Mouse (Mus musculus): Measurements from ENCODE around the gene Kti12. TPM values are rescaled to one million over a fixed set of nuclear protein-coding genes. Genes with fewer than 3 reads are reported as not detected.
A peak's percentile ranks its signal among the peaks of the same experiment; 100 is the strongest.

Kti12 gene
- 40.6 and 42.0 TPM in 2 replicates for polyA plus RNA-seq (2016; fragmentation: Nextera tagmentation; extraction: Ambion mirVana)

- WGBS = under 1% methylated on average over 77 of the region's 77 CpGs
- peak; percentile 90 for ATAC-seq (ENCODE audit: low FRiP score)
Observed at GRCm38 (mm10) chr4:108847715-108848504, at the start of gene Kti12. Gene Kti12, plus strand, starts transcription at chr4:108847785.

GRCm38 (mm10) chr4:108798083-108798830 is 49.3 kb upstream of the Kti12 start:
- Histone ChIP-seq H3K4me3 (replicated peaks) (no peak overlapping the region), H3K4me2 (no peak overlapping the region), H3K27me3 (no peaks in the 10 kb centered on the region), H3K4me1 (no peaks in the 10 kb centered on the region), H3K27ac (no peak overlapping the region), H3K36me3 (replicated peaks) (no peaks in the 10 kb centered on the region), H3K9ac (no peak overlapping the region), H3K9me3 (no peaks in the 10 kb centered on the region)
- 61% methylated on average over 2 of the region's 2 CpGs for WGBS
- ATAC-seq (ENCODE audit: low FRiP score) = no peak

More at GRCm38 (mm10) chr4:108847715-108848504, at the start of gene Kti12:
- peaks cover 27% of the 10 kb centered on the region for H3K4me1 ChIP-seq
- H3K9me3 ChIP-seq = no peaks in the 10 kb centered on the region
- peaks cover 10% of the 10 kb centered on the region; the same call in 1 of the 2 replicates for H3K36me3 ChIP-seq (replicated peaks)
- H3K9ac ChIP-seq = peak within 1 kb of the TSS; percentile 84
- peak within 1 kb of the TSS; percentile 97 for H3K4me2 ChIP-seq
- no peaks in the 10 kb centered on the region for H3K27me3 ChIP-seq
- peak within 1 kb of the TSS; percentile 83 for H3K27ac ChIP-seq
- peak within 1 kb of the TSS; percentile 93 for H3K4me3 ChIP-seq (replicated peaks)

GRCm38 (mm10) chr4:108803535-108803934 is 44.0 kb upstream of the Kti12 start:
- ATAC-seq (ENCODE audit: low FRiP score) = no peak
- Histone ChIP-seq H3K4me1 (no peaks in the 10 kb centered on the region), H3K9ac (no peak overlapping the region), H3K4me2 (no peak overlapping the region), H3K27me3 (no peaks in the 10 kb centered on the region), H3K36me3 (replicated peaks) (no peaks in the 10 kb centered on the region), H3K4me3 (replicated peaks) (no peak overlapping the region), H3K9me3 (no peaks in the 10 kb centered on the region), H3K27ac (no peak overlapping the region)
- 84% methylated on average over 2 of the region's 2 CpGs for WGBS

GRCm38 (mm10) chr4:108811142-108811541 is 36.4 kb upstream of the Kti12 start:
- Histone ChIP-seq H3K9me3 (no peaks in the 10 kb centered on the region), H3K4me3 (replicated peaks) (no peak overlapping the region), H3K27ac (no peak overlapping the region), H3K36me3 (replicated peaks) (peaks cover 7% of the 10 kb centered on the region; the same call in 1 of the 2 replicates), H3K27me3 (no peaks in the 10 kb centered on the region), H3K9ac (no peak overlapping the region), H3K4me1 (no peaks in the 10 kb centered on the region), H3K4me2 (no peak overlapping the region)
- WGBS = 63% methylated on average over 4 of the region's 4 CpGs
- ATAC-seq (ENCODE audit: low FRiP score) = no peak

GRCm38 (mm10) chr4:108811550-108811949 is 36.0 kb upstream of the Kti12 start:
- H3K36me3 ChIP-seq (replicated peaks) = peaks cover 7% of the 10 kb centered on the region; the same call in 1 of the 2 replicates
- no peak overlapping the region for H3K27ac ChIP-seq
- no peak overlapping the region for H3K4me3 ChIP-seq (replicated peaks)
- WGBS = 73% methylated on average over 6 of the region's 6 CpGs
- no peaks in the 10 kb centered on the region for H3K27me3 ChIP-seq
- no peak overlapping the region for H3K9ac ChIP-seq
- no peaks in the 10 kb centered on the region for H3K9me3 ChIP-seq
- H3K4me1 ChIP-seq = no peaks in the 10 kb centered on the region
- H3K4me2 ChIP-seq = no peak overlapping the region
- ATAC-seq (ENCODE audit: low FRiP score) = no peak

GRCm38 (mm10) chr4:108825677-108826076 is 21.9 kb upstream of the Kti12 start:
- 0 out of 2 replicates have a peak, but pooled peaks cover under 1% of the 10 kb centered on the region for H3K4me1 ChIP-seq
- H3K4me2 ChIP-seq = no peak overlapping the region
- no peaks in the 10 kb centered on the region for H3K27me3 ChIP-seq
- no peak overlapping the region for H3K27ac ChIP-seq
- 97% methylated on average over 3 of the region's 3 CpGs for WGBS
- no peak for ATAC-seq (ENCODE audit: low FRiP score)
- H3K9me3 ChIP-seq = no peaks in the 10 kb centered on the region
- H3K9ac ChIP-seq = no peak overlapping the region
- peaks cover 79% of the 10 kb centered on the region for H3K36me3 ChIP-seq (replicated peaks)
- H3K4me3 ChIP-seq (replicated peaks) = no peak overlapping the region

GRCm38 (mm10) chr4:108826096-108826495 is 21.5 kb upstream of the Kti12 start:
- Histone ChIP-seq H3K27me3 (no peaks in the 10 kb centered on the region), H3K36me3 (replicated peaks) (peaks cover 77% of the 10 kb centered on the region), H3K4me2 (no peak overlapping the region), H3K4me1 (peaks cover 5% of the 10 kb centered on the region; the same call in 1 of the 2 replicates), H3K9me3 (no peaks in the 10 kb centered on the region), H3K9ac (no peak overlapping the region), H3K27ac (no peak overlapping the region), H3K4me3 (replicated peaks) (no peak overlapping the region)
- WGBS = 96% methylated on average over 1 of the region's 1 CpGs
- ATAC-seq (ENCODE audit: low FRiP score) = no peak

- Histone ChIP-seq H3K9ac (no peak overlapping the region), H3K9me3 (no peaks in the 10 kb centered on the region), H3K4me1 (peaks cover 9% of the 10 kb centered on the region), H3K27me3 (no peaks in the 10 kb centered on the region), H3K27ac (no peak overlapping the region), H3K4me2 (no peak overlapping the region), H3K36me3 (replicated peaks) (peaks cover 77% of the 10 kb centered on the region), H3K4me3 (replicated peaks) (no peak overlapping the region)
- ATAC-seq (ENCODE audit: low FRiP score) = no peak
- WGBS = 91% methylated on average over 2 of the region's 2 CpGs
Observed at GRCm38 (mm10) chr4:108826643-108827042, 20.9 kb upstream of the Kti12 start.

- H3K36me3 ChIP-seq (replicated peaks) = peaks cover 41% of the 10 kb centered on the region
- H3K4me3 ChIP-seq (replicated peaks) = no peak overlapping the region
- no peak for ATAC-seq (ENCODE audit: low FRiP score)
- H3K27me3 ChIP-seq = no peaks in the 10 kb centered on the region
- no peak overlapping the region for H3K9ac ChIP-seq
- H3K4me1 ChIP-seq = peaks cover 23% of the 10 kb centered on the region
- H3K27ac ChIP-seq = no peak overlapping the region
- 92% methylated on average over 1 of the region's 1 CpGs for WGBS
- H3K9me3 ChIP-seq = no peaks in the 10 kb centered on the region
- H3K4me2 ChIP-seq = no peak overlapping the region
Observed at GRCm38 (mm10) chr4:108830698-108831097, 16.9 kb upstream of the Kti12 start.

GRCm38 (mm10) chr4:108832916-108833827 is 14.4 kb upstream of the Kti12 start, which contains the start of gene Btf3l4:
Gene Btf3l4, minus strand, starts transcription at chr4:108833614.
- Histone ChIP-seq H3K4me2 (peak within 1 kb of the TSS; percentile 80), H3K9me3 (no peaks in the 10 kb centered on the region), H3K27me3 (no peaks in the 10 kb centered on the region), H3K4me3 (replicated peaks) (peak within 1 kb of the TSS; percentile 96), H3K36me3 (replicated peaks) (peaks cover 20% of the 10 kb centered on the region), H3K27ac (peak within 1 kb of the TSS; percentile 99), H3K4me1 (peaks cover 36% of the 10 kb centered on the region), H3K9ac (peak within 1 kb of the TSS; percentile 99)
- WGBS = under 1% methylated on average over 66 of the region's 73 CpGs
- peak; percentile 96 for ATAC-seq (ENCODE audit: low FRiP score)

- Histone ChIP-seq H3K4me2 (peak overlapping the region; percentile 80), H3K9me3 (no peaks in the 10 kb centered on the region), H3K27ac (peak overlapping the region; percentile 99), H3K4me1 (peaks cover 36% of the 10 kb centered on the region), H3K36me3 (replicated peaks) (peaks cover 14% of the 10 kb centered on the region), H3K9ac (peak overlapping the region; percentile 99), H3K4me3 (replicated peaks) (peak overlapping the region; percentile 96), H3K27me3 (no peaks in the 10 kb centered on the region)
- no peak for ATAC-seq (ENCODE audit: low FRiP score)
- under 1% methylated on average over 6 of the region's 6 CpGs for WGBS
Observed at GRCm38 (mm10) chr4:108833828-108834114, 13.8 kb upstream of the Kti12 start.
